Mouse (Mus musculus) heart, adult 9 months (tissue): Measurements from ENCODE around the gene Ube2d3.

Experiments used
- DNase-seq, 2 experiments: peaks; one replicate each; pipeline ENCODE4 v3.0.0; 2022; ENCODE audit warnings: low spot score in 2 of 2

The Ube2d3 gene

DNA sequence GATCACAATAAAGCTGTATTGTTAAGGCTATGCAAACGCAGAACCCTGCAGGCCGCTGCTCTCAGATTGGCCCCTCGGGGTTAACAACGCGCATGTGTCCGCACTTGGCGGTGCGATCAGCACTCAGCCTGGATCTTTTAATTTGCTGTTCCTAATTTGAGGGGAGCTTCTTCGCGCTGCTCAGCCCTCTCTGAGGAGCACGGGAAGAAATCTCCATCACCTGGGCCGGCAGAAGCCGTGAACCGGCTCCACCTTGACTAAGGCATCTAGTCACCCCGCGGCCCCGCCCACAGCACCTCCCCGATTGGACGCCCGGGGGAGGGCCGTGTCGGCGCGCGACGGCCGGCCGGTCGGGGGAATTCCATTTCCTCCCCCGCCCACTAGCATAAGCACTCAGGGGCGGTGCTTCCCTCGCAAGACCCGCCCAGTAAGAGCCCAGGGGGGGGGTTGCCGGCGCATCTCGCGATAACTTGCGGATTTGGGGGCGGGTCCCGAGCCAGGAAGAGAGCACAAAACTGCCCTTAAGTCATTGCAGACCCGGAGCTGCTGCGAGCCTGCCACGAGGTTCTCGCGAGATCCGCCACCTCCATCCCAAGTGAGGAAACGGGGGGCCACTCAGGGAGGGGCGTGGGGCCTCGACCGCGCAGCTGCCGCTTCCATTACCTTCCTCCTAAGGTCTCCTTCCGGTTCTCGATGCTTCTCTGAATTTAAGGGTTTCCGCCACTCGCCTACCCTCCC is at the start of gene Ube2d3:
Gene Ube2d3, plus strand, starts transcription at position 392 of the 738 bp plus-strand sequence.
- peak; percentile 99 for DNase-seq

DNA sequence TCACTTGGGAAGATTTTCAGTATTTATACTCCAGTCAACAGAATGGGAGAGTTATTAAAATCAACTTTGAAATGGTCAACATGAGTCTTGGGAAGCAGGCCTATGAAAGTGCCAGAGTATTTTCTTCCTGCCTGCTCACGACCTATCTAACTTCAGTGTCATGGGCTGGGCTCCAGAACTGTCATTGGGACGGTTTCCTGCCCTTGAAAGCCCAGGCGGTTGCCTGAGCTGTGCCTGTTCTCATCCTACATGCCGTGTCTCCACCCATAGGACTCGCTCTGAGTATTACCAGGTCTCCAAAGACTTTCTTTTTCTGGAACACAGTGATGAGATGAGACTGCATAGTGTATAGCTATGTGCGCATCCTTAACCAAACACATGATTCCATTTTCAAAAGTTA is 44.8 kb upstream of the Ube2d3 start:
- no peak for DNase-seq

DNA sequence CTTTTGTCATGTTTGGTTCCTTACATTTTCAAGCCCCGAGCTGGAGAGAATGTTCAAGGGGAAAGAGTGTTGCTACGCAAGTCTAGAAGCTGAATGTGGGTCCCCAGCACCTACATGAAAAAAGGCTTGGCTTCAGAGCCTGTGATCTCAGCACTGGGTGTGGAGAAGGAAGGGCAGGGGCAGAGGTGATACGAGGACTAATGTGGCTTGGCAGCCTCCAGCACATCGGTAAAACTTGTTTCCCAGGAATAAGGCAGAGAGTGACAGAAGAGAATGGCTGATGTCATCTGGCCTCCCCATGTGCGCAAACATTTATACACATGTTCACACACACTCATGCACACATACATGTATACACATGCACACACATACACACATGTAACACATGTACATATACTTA is 42.9 kb upstream of the Ube2d3 start:
- DNase-seq, result no peak

DNA sequence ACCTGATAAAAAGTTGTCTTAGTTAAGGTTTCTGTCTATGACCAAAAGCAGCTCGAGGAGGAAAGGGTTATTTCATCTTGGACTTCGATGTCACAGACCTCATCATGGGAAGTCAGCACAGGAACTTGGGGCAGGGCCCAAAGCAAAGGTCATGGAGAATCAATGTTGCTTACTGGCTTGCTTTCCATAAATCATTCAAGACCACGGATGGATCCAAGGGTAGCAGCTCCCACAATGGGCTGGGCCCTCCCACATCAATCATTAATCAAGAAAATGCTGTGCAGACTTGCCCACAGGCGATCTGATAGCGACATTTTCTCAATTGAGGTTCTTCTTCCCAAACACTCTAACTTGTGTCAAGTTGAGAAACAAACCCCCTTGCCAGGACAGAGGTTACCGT is 41.9 kb upstream of the Ube2d3 start:
- no peak for DNase-seq

DNA sequence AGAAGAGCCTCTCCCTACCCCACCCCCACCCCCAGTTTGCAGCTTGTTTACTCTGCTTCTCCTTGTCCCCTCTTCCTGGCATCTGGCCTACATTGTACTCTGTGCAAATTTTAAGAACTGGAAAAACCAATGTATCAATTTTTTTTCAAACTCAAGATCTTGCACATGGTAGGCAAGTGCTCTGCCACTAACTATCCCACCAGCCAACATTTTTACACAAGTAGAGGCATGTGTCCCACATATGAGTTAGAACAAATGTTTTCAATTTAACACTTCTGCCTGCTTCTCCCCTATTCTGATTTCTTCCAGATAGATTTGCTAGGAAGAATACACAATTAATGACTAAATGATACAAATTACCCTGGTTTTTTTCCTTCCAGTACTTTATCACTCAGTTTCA is 40.8 kb upstream of the Ube2d3 start:
- DNase-seq, result no peak

DNA sequence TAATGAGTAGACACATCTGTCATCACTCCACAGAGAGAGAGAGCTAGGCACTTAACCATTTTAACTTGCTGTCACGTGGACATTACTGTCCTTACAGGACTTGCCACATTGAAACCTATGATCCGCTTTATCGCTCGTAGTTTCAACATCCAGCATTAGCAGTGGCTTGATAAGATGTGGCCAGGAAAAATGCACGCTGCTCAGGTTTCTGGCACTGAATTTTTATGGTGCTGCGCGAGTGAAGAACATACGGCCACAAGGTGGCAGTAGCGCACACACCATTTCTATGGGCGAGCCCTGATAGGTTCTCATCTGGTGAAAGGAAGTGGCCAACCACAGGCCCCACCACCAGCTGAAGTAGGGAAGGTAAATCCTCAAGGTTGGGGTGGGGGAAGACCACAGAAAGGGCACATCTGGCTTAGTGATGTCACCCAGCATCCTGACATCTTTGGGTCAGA is 35.7 kb upstream of the Ube2d3 start:
- peak; percentile 72 to 88 for DNase-seq

DNA sequence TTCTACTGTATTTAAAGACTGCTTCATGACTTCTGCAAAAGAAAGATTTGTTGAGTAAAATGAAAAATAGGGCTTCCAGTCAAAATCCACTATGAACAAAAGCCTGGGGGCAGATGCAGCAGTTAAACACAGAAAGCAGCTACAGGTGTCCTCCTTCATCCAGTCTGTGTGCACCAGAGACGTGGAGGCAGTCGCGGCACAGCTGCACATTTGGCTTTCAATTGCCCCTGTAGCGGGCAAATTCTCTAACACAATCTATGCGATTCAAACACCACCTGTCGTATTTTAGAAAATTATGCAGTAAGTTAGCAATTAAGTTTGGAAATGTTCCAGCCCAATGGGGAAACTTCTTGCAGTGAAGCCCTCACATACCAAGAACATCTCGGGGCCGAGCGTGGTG is 34.7 kb upstream of the Ube2d3 start:
- no peak for DNase-seq

DNA sequence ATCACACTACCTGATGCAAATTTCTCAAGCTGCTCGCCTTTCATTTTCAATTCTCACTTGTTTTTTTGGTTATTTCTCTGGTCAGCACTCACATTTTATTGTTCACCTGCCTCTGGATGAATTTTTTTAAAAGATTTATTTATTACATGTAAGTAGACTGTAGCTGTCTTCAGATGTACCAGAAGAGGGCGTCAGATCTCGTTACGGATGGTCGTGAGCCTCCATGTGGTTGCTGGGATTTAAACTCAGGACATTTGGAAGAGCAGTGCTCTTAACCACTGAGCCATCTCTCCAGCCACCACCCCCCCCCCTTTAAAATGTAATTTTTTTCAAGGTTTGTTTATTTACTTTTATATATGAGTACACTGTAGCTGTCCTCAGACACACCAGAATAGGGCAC is 34.1 kb upstream of the Ube2d3 start:
- DNase-seq, result no peak

DNA sequence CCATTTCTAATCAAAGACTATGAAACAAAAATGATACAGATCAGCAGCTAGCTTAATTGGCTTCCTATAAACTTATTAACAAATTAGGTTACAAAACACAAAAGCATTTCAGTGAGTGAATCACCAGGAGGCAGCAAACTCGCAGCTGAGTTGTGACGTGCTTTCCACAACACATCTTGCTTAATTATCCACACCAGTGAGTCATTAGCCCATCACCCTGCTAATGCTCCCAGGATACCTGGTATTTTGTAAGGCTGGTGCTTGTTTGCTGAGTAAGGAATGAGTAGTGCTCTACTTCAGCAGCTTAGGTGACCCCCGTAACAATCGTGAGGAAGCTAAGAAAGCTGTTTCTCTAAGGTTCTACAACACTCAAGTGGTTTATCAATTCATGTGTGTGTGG is 33.4 kb upstream of the Ube2d3 start:
- DNase-seq, result no peak

DNA sequence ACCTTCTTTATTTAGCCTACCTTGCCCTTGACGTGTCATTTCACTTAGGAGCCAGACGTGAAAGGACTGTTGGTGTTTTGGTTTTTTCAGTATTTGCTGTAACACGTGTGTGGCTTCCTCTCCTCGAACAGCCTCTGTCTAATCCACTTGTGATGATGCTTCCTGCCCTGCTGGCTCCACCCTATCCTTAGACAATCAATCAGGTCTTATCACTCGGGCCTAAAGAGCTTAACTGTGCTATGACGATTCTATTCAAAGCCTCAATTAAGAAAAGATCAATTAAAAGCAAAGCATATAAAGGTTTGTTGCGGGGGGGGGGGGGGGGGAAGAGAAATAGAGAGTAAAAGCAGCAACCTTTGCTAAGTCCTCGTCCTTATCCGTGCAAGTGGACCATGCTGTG is 30.6 kb upstream of the Ube2d3 start:
- DNase-seq, result no peak

DNA sequence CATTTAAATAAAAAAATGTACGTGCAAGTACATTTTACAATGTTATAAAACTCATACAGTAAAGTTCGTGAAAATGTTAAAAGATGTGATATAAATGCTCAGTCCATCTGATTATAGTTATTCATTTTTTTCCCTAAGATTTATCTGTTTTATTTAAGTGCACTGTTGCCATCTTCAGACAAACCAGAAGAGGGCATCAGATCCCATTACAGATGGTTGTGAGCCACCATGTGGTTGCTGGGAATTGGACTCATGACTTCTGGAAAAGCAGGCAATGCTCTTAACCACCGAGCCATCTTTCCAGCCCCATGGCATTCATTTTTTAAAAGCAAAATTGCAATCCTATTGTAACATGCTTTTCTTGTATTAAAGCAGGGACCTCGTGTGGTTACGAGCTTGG is 28.7 kb upstream of the Ube2d3 start:
- no peak for DNase-seq

DNA sequence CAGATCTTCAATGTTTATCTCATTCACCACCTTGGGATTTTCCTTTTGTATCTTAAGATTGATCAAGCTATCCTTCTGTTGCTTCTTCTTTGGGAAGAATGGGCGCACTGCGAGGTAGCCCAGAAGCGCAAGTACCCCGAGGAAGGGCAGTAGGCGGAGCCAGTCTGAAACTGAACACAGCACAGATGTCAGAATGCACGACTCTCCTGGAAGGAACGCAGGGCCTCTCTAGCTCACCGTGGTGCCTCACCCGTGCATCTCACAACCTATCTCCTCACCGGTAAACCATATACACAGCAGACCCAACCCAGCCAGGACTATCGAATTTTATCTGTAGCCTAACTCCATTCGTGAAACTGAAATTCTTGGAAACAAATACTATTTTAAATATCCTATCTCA is 26.9 kb upstream of the Ube2d3 start:
- no peak for DNase-seq

DNA sequence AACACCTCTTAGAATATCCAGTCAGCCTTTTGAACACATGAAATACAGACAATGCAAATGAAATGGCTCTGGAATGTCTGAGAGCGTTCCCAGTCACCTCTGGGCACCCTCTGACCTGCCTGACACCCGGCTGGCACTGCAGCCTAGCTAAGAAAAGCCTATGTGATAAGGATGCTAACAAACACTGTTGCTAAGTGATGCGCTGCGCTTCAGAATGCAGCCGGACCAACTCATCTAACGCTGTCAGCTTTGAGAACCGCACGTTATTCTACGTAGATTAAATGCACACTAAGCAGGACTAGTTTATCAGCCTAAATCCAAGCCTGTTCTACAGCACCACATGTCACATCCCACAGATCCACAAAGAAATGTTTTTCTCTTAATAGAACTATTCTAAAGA is 26.1 kb upstream of the Ube2d3 start:
- DNase-seq, result peak; percentile 48 to 65

DNA sequence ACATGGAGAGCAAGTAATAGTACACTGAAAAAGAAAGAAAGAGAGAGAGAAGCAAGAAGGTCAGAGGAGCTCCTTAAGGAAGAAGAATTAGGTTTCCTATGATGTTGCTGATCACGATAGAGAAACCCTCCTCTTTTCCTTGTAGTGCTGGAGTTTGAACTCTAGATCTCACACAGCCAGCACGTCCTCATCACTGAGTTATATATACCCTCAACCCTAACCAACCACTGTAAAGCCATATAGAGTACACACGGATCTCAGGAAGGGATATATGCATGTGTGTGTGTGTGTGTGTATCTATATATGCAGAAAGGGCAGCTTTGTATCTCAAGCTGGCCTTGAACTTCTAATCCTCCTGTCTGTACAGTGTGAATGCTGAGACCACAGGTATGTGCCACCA is 20.7 kb upstream of the Ube2d3 start:
- DNase-seq, result no peak

DNA sequence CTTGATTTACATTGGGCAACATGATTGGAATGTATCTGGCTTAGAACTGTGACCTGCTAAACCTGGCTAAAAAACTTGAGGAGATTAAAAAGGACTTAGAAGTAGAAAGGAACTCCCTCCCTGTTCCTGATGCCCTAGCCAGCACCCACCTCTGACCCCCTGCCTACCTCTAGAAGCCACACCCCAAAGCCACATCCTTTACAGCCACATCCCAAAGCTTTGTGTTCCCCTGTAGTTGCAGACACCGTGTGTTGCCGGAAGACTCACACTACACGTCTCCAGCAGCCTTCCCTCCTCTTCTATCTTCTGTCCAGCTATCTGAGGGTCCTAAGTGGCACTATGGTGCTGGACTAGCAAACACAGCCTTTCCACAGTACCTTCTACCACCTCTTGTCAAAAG is 20.1 kb upstream of the Ube2d3 start:
- DNase-seq, result no peak

DNA sequence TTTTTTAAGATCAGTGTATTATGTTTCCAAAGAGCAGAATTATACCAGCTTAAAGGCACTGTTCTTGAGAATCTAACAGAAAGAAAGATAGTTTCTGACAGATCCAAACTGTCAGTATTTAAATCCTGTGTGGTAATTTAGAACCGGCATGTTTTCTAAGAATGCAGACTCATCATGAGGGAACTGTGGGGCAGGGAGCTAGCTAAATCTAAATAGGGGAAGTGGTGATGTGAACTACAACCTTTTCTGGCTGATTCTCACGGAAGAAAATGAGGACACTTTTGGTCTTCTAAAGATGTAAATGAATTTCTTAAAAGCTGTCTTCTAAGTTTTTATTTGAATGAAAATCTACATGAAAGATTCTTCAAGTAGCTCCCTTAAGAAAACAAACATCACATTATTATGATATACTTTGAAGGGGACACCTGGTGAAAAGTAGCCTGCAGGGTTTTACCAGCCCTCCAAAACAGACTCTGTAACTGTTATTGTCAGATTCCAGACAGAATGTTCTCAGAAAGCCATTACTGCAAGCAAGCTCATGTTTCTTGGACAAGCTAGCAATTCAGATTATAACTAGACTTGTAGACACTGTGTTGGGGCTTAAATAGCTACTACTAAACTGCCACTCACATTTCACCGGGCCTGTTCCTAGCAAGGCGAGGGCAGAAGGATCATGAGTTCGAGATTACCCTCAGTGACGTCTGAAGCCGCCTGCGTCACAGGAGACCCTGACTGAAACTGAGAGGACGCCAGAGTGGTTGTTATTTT is 17.2 kb upstream of the Ube2d3 start:
- no peak for DNase-seq

DNA sequence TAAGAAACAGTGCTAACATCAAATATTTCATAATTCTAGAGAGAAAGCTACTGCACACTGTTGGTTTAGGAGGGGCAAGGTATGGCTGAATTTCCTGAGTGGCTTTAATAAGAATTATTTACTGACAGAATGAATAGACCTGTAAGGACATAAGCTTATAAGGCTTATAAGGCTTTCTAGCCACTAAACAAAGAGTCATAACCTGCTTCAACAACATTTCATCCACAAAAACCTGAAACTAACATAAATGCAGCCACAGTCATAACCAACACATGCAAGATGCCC is 16.7 kb upstream of the Ube2d3 start:
- no peak for DNase-seq

DNA sequence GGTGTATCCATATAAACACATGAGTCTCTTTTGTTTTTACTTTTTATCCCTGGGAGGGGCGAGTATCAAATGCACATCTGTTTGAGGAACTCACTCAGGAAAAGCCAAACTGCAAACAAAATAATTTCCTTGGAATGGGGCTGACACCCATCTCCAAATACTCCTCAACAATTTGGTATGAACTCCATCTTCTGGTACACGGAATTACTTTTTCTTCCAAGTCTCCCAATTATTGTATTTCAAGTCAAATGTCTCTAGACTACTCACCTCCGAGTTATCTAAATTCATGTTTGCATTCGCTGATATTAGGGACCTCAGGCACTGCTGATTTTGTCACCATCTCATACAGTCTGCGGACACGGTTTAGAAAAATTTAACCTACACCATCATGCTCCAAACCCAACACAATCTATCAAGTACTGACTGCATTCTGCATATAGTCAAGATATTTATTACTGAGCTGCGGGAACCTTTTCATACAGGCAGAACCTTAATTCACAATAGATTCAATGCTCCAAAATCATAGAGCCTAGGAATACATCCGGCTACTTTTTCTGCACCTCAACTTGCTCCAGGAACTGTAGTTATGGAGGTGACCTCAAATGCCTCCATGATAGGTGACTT is 15.6 kb upstream of the Ube2d3 start:
- no peak for DNase-seq

DNA sequence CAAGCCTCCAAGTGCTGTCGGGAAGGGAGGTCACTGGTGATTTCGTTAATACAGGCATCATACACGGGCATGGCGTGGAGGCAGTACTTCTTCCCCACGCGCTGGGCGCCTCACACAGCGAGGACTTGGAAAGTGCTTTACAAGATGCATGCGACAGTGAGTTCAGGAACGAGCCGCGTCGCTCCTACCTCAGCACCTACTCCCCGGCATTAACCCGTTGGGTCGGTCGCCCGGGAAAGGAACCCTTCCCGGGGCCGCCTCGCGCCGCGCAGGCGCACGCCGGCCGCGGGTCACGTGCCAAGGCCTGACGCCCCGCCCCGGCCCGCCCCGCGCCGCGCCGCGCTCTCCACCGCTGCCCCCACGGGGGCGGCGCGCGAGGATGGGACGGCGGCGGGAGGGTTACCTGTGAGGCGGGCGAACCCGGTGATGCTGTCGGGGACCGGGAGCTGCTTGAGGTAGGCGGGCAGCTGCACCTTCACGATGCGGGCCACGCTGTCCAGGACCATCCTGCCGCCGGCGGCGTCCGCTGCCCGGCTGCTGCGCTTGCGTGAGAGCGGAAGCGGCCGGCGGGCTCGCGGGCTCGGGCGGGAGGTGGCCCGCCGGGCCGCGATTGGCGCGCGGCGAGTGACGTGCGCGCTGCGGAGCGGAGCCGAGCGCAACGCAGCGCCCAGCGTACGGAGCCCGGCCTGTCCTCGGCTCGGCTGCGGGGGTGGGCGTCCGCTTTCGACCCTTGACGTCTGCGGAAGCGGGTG is 14.9 kb upstream of the Ube2d3 start:
- DNase-seq, result peak; percentile 88 to 89

DNA sequence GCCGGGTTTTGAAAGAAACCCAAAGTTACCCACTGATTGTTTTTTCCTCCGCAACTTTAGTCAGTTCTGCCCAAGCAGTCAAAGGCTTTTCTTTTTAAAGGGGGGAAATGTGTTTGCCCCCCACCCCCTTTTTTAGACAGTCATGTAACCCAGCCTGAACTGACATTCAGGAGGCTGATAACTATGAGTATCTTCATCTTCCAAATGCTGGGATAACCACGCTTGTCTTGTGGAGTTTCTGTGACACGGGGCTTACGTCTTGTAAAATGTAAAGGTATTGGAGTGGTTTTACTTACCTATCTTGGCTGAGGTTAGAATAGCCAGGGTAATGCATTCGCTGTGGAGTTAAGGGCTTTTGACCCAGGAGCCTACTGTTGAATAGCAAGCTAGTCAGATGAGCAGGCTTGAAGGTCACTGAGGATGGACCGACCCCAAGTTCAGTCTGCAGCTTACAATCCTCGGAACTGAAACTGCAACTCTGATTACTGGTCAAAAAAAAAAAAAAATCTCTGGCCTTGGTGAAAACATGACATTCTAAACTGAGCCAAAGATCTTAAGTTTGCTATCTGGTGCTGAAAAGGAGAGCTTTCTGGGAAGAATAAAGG is 14.2 kb upstream of the Ube2d3 start, which contains the start of gene Cisd2:
Gene Cisd2, minus strand, starts transcription at position 318 of the 605 bp plus-strand sequence.
- DNase-seq, result no peak

DNA sequence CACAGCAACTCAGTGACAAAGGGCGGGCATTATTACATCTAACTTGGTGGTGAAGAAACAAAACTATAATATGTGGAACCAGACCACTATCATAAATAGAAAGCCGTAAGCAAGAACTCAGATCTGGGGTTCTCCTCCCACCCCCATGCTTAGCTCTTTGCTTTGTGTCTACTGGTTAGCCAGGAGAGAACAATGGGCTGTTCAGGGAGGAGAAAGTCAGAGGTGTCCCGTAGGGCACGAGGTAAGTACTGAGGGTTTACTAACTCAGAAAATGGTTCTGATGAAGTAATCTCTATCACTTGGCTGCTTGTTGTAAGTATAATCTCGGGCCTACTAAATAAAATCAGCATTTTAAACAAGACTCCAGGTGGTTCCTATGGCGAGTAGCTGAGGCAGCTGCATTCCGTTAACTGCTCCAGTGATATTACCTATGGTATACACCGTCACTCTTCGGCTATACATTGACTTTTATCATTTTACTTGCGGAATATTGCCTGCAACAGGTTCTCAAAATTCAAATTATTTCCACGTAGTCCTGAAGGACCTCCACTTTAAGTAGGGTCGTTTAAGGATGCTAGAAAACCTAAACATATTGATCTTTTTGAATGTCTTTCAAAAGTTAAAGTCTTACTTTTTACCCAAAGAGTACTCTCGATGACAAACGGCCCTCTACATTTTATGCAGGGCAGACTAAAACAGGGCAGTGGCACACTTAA is 890 bp upstream of the Ube2d3 start:
- no peak for DNase-seq
